13 mouse cellular contexts compared by ENCODE assay signal in genomic region chr2:49881002-49881401, GRCm38 (mm10).
"Had no signal": no experiment of that assay in that cellular context is flagged by ENCODE, and none has a peak within 500 bp of the region (broad histone marks: within the 10 kb centered on the region; RNA-seq: fewer than 3 reads in every experiment).

No protein-coding gene starts in this region.

- DNase-seq: lung, adult 18-20 months; lung, postnatal 14 days; lung, postnatal 36 days; retina, postnatal 1 day; right cerebral cortex, adult 18-20 months; right cerebral cortex, postnatal 25 days; right cerebral cortex, postnatal 4 days; spleen, adult 18-20 months; thymus, adult 18-20 months; thymus, postnatal 14 days; thymus, postnatal 36 days had no signal

- ATAC-seq: midbrain, embryonic 13.5 days; midbrain, embryonic 15.5 days had no signal
